Mouse (Mus musculus) heart, embryonic 15.5 days (tissue): ENCODE measurements around the gene 1110032F04Rik. TPM values are rescaled to one million over a fixed set of nuclear protein-coding genes. Genes with fewer than 3 reads are reported as not detected.
A peak's percentile ranks its signal among the peaks of the same experiment; 100 is the strongest.

ENCODE experiments used
- ATAC-seq: fragments of 200-750 bp; cut with Nextera tagmentation; replicated peaks from 2 replicates; pipeline ENCODE4 v1.8.0; 2017; ENCODE audit warnings: low read depth, moderate TSS enrichment; ENCODE audit not compliant: insufficient number of reproducible peaks, insufficient read depth, low FRiP score
- H3K27ac ChIP-seq: fragments of 300-500 bp; sonication (generic); 2 replicates; pipeline ENCODE4 v1.5.1; 2015; ENCODE audit warnings: mild to moderate bottlenecking, inconsistent platforms
- H3K27me3 ChIP-seq: fragments of 300-500 bp; sonication (generic); 2 replicates; pipeline ENCODE4 v1.6.1; 2015; ENCODE audit warnings: inconsistent platforms
- H3K36me3 ChIP-seq: fragments of 300-500 bp; sonication (generic); 2 replicates; pipeline ENCODE4 v1.6.1; 2015; ENCODE audit warnings: mild to moderate bottlenecking, inconsistent platforms
- H3K4me1 ChIP-seq: fragments of 300-500 bp; sonication (generic); replicated peaks from 2 replicates; pipeline ENCODE4 v1.6.1; 2015; ENCODE audit warnings: inconsistent platforms
- H3K4me2 ChIP-seq: fragments of 300-500 bp; sonication (generic); 2 replicates; pipeline ENCODE4 v1.6.1; 2015; ENCODE audit warnings: inconsistent platforms, mild to moderate bottlenecking, moderate library complexity
- H3K4me3 ChIP-seq: fragments of 300-500 bp; sonication (generic); 2 replicates; pipeline ENCODE4 v1.5.1; 2015; ENCODE audit warnings: mild to moderate bottlenecking, inconsistent platforms
- H3K9ac ChIP-seq: fragments of 300-500 bp; sonication (generic); 2 replicates; pipeline ENCODE4 v1.6.1; 2015; ENCODE audit warnings: mild to moderate bottlenecking, inconsistent platforms
- H3K9me3 ChIP-seq: fragments of 300-500 bp; sonication (generic); replicated peaks from 2 replicates; pipeline ENCODE4 v1.6.1; 2016; ENCODE audit warnings: inconsistent platforms
- WGBS: fragments of 180-500 bp; shearing (Covaris S2); methylation state at CpG from one replicate; pipeline ENCODE4 v1.1.7; 2015; ENCODE audit warnings: mixed read lengths; 5-methylcytosine and 5-hydroxymethylcytosine counted together
- polyA plus RNA-seq: library from polyadenylated mRNA; unstranded; fragments of >200 nt; fragmentation: Nextera tagmentation; extraction: Ambion mirVana; gene quantifications from 2 replicates; pipeline ENCODE4 v1.2.1, GENCODE M21; 2015

Gene 1110032F04Rik
- polyA plus RNA-seq = 4.3 TPM in 2 replicates

DNA sequence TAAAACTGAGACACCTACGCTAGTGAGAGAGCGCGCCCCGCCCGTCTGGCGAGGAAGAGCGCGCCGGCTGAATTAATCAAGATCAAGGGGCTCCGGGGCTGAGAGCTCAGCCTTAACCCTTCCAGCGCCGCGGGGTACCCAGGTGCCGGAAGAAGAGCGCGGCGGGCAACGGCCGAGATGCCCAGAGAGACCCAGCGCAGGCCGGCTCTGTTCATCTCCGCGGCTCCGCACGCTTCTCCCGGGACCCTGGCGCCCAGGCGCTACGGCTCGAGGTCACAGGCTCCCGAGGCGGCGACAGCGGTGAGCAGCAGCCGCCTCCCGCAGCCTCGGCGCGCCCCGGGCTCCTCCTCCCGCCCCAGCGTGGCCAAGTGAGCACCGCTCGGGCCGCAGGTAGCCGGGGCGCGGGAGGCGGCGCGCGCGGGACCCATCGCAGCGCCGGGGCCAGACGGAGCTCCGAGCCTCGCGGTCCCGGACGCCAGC lies at the start of gene 1110032F04Rik:
Gene 1110032F04Rik, plus strand, starts transcription at position 376 of the 480 bp plus-strand sequence.
- under 1% methylated on average over 62 of the region's 62 CpGs for WGBS
- Histone ChIP-seq H3K9me3 (no peaks in the 10 kb centered on the region), H3K36me3 (no peaks in the 10 kb centered on the region), H3K9ac (peak within 1 kb of the TSS; percentile 66), H3K4me2 (peak within 1 kb of the TSS; percentile 100), H3K27ac (peak within 1 kb of the TSS; percentile 35; the same call in 1 of the 2 replicates), H3K4me1 (peaks cover 21% of the 10 kb centered on the region), H3K4me3 (peak within 1 kb of the TSS; percentile 69), H3K27me3 (peaks cover 28% of the 10 kb centered on the region)
- peak; percentile 74 for ATAC-seq

GRCm38 (mm10) chr3:68821406-68821805 lies 48.0 kb upstream of the 1110032F04Rik start:
- Histone ChIP-seq H3K27me3 (no peaks in the 10 kb centered on the region), H3K4me1 (no peaks in the 10 kb centered on the region), H3K27ac (no peak overlapping the region), H3K9ac (no peak overlapping the region), H3K36me3 (no peaks in the 10 kb centered on the region), H3K9me3 (no peaks in the 10 kb centered on the region), H3K4me3 (no peak overlapping the region), H3K4me2 (no peak overlapping the region)
- no peak for ATAC-seq
- 84% methylated on average over 4 of the region's 4 CpGs for WGBS

DNA sequence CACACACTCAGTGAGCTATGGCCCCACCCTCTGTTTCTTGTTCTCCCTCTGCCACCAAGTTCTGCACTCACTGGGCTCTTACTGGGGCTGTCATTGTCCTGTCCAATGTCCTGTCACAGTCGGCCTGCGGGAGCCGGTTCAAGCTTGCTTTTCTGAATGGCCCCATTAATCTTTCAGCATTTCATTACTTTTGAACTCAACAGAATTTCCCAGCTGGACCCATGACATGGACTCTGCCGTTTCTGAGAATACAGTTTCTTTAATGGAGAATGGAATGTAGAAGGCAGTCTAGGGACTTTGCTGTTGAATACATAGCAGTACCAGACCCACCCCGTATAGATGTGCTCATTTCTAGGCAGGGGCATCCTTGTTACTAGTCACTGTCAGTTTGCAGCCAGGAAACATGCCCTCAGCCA lies 47.5 kb upstream of the 1110032F04Rik start:
- Histone ChIP-seq H3K4me2 (no peak overlapping the region), H3K27me3 (no peaks in the 10 kb centered on the region), H3K36me3 (no peaks in the 10 kb centered on the region), H3K9ac (no peak overlapping the region), H3K9me3 (no peaks in the 10 kb centered on the region), H3K4me1 (no peaks in the 10 kb centered on the region), H3K4me3 (no peak overlapping the region), H3K27ac (no peak overlapping the region)
- ATAC-seq = 0 out of 2 replicates have a peak, but pooled peaks have one; percentile 43
- 37% methylated on average over 5 of the region's 5 CpGs for whole genome bisulfite sequencing

- 77% methylated on average over 15 of the region's 15 CpGs for WGBS
- Histone ChIP-seq H3K4me2 (no peak overlapping the region), H3K4me1 (no peaks in the 10 kb centered on the region), H3K27me3 (no peaks in the 10 kb centered on the region), H3K9me3 (no peaks in the 10 kb centered on the region), H3K4me3 (no peak overlapping the region), H3K27ac (no peak overlapping the region), H3K9ac (no peak overlapping the region), H3K36me3 (no peaks in the 10 kb centered on the region)
- no peak for ATAC-seq
Measured at GRCm38 (mm10) chr3:68823876-68824764, 45.3 kb upstream of the 1110032F04Rik start.

GRCm38 (mm10) chr3:68824765-68825090 lies 44.7 kb upstream of the 1110032F04Rik start:
- no peaks in the 10 kb centered on the region for H3K36me3 ChIP-seq
- H3K9ac ChIP-seq = no peak overlapping the region
- H3K4me3 ChIP-seq = no peak overlapping the region
- no peaks in the 10 kb centered on the region for H3K4me1 ChIP-seq
- no peak for ATAC-seq
- H3K27me3 ChIP-seq = no peaks in the 10 kb centered on the region
- no peaks in the 10 kb centered on the region for H3K9me3 ChIP-seq
- H3K27ac ChIP-seq = no peak overlapping the region
- 41% methylated on average over 2 of the region's 2 CpGs for WGBS
- H3K4me2 ChIP-seq = no peak overlapping the region

GRCm38 (mm10) chr3:68825151-68825550 lies 44.2 kb upstream of the 1110032F04Rik start:
- Histone ChIP-seq H3K27ac (no peak overlapping the region), H3K9me3 (no peaks in the 10 kb centered on the region), H3K9ac (no peak overlapping the region), H3K27me3 (no peaks in the 10 kb centered on the region), H3K36me3 (no peaks in the 10 kb centered on the region), H3K4me3 (no peak overlapping the region), H3K4me1 (no peaks in the 10 kb centered on the region), H3K4me2 (no peak overlapping the region)
- WGBS = 67% methylated on average over 8 of the region's 8 CpGs
- no peak for ATAC-seq

DNA sequence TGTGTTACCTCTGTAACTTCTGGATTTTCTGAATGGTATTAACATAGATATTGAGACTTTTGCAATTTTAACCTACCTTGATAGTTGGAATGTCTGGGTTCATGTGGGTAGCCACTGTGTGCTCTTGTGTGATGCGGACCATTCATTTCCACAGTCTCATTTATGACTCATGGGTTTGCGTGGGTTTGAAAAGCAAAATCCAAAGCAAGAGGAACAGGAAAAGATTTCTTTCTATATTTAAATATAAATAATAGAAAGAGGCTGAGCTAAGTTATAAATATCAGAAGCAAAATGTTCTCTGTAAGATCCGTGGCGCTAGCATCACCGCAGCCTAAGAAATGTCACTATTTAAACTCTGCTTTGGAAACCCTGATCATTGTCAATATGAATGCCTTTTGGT lies 41.7 kb upstream of the 1110032F04Rik start:
- no peak overlapping the region for H3K4me3 ChIP-seq
- H3K4me2 ChIP-seq = no peak overlapping the region
- H3K9ac ChIP-seq = no peak overlapping the region
- H3K27me3 ChIP-seq = no peaks in the 10 kb centered on the region
- 90% methylated on average over 5 of the region's 5 CpGs for WGBS
- no peaks in the 10 kb centered on the region for H3K4me1 ChIP-seq
- no peak overlapping the region for H3K27ac ChIP-seq
- H3K36me3 ChIP-seq = no peaks in the 10 kb centered on the region
- no peak for ATAC-seq
- no peaks in the 10 kb centered on the region for H3K9me3 ChIP-seq

GRCm38 (mm10) chr3:68829944-68830343 lies 39.4 kb upstream of the 1110032F04Rik start:
- Histone ChIP-seq H3K9ac (no peak overlapping the region), H3K4me2 (no peak overlapping the region), H3K36me3 (no peaks in the 10 kb centered on the region), H3K27ac (no peak overlapping the region), H3K4me3 (no peak overlapping the region), H3K27me3 (no peaks in the 10 kb centered on the region), H3K4me1 (no peaks in the 10 kb centered on the region), H3K9me3 (no peaks in the 10 kb centered on the region)
- 68% methylated on average over 3 of the region's 3 CpGs for WGBS
- ATAC-seq = no peak

DNA sequence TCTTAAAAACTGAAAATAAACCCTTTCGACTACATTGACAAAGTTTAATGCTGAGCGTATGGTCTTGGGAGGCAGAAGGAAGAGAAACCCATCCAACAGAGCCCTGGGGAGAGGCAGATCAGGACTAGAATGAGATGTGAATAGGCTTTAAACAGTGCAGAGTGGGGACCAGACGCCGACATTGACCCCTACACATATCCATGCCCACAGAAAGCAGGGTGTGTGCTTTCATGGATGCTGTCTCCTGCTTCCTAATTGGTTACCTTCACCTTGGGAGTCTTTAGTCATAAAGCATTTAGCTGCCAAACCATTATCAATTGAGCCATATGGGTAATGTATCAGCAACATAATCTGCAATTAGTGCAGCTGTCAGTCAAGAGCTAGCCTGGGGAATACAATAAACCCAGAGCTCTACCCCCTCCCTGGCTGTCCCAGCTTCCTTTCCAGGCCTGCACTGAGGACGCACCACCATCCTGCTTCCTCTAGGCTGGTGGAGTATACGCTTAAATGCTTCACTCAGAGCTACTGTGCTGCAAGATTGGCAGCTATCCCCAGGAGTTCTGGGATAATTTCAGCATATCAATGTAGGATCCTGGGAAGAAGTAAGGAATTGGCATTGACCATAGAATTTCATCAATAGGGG lies 32.4 kb upstream of the 1110032F04Rik start:
- H3K36me3 ChIP-seq = no peaks in the 10 kb centered on the region
- H3K4me3 ChIP-seq = no peak overlapping the region
- H3K27ac ChIP-seq = no peak overlapping the region
- H3K4me2 ChIP-seq = no peak overlapping the region
- no peaks in the 10 kb centered on the region for H3K4me1 ChIP-seq
- WGBS = 75% methylated on average over 6 of the region's 6 CpGs
- no peak overlapping the region for H3K9ac ChIP-seq
- ATAC-seq = no peak
- no peaks in the 10 kb centered on the region for H3K9me3 ChIP-seq
- H3K27me3 ChIP-seq = no peaks in the 10 kb centered on the region

DNA sequence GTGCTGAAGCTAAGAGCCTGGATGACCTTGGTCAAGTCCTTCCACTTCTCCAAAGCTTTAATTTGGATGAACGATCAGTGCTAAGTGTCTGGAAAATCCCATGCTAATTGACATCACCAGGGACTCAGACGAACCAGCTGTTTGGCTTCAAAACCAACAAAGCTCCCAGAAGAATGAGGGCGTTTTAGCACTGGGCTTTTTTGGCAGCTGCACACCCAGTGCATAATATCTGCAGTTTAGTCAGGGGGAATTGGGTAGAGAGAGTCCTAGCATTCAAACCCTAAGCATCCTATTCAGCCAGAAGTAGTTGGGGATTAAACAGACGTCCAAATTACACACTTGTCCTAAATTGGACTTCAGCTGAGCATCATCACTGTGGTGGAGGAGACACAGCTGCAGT lies 29.2 kb upstream of the 1110032F04Rik start:
- no peak overlapping the region for H3K4me2 ChIP-seq

DNA sequence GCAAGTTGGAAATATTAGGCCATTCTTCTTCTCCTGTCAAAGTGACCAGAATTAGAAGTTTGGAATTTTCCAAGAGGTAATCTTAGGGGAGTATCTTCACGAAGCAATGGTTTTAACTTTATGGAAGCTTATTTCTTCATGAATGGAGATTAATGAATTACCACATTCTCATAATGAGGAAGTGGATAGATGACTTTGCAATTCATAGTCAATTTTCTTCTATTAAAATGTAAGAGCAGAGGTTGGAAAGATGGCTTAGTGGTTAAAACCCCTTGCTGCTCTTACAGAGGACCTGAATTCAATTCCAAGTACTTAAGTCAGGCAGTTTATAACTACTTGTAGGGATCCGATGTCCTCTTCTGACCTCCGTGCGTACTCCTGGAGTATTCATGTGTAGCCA lies 25.4 kb upstream of the 1110032F04Rik start:
- Histone ChIP-seq H3K36me3 (no peaks in the 10 kb centered on the region), H3K27me3 (no peaks in the 10 kb centered on the region), H3K4me1 (no peaks in the 10 kb centered on the region), H3K27ac (no peak overlapping the region), H3K4me2 (no peak overlapping the region), H3K9ac (no peak overlapping the region), H3K4me3 (no peak overlapping the region), H3K9me3 (no peaks in the 10 kb centered on the region)
- no peak for ATAC-seq
- 89% methylated on average over 4 of the region's 4 CpGs for WGBS

More for the DNA sequence above, 29.2 kb upstream of the 1110032F04Rik start:
- Histone ChIP-seq H3K27me3 (no peaks in the 10 kb centered on the region), H3K4me1 (no peaks in the 10 kb centered on the region), H3K4me3 (no peak overlapping the region), H3K9me3 (no peaks in the 10 kb centered on the region), H3K36me3 (no peaks in the 10 kb centered on the region), H3K27ac (no peak overlapping the region), H3K9ac (no peak overlapping the region)
- ATAC-seq = no peak
- WGBS = 53% methylated on average over 4 of the region's 4 CpGs
